Mouse (Mus musculus): ENCODE measurements around the gene Kcnn3.

The Kcnn3 gene

DNA sequence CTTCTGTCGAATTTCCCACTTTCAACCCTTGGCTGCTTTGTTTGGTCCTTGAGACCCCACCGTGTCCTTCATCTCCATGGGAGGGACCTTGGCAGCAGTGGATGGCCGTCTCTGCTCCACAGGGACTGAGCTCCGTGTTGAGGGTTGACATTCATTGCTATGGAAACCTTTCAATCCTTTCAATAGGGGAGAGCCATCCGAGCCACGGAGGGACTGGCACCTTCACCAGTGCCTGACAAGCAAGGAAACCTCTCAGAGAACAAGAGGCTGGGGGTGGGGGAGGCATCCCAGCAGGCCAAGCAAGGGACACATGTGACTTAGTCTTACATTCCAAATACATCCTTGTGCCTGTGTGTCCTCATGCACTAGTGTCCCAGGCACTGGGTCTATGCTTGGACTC, 102.9 kb downstream of the Kcnn3 start:
- no peak for DNase-seq

GRCm38 (mm10) chr3:89623531-89623930, 103.6 kb downstream of the Kcnn3 start:
- no peak for DNase-seq

GRCm38 (mm10) chr3:89624001-89624400, 104.0 kb downstream of the Kcnn3 start:
- no peak for DNase-seq

- DNase-seq = no peak
These were observed 105.0 kb downstream of the Kcnn3 start for GRCm38 (mm10) chr3:89624814-89625445.

DNA sequence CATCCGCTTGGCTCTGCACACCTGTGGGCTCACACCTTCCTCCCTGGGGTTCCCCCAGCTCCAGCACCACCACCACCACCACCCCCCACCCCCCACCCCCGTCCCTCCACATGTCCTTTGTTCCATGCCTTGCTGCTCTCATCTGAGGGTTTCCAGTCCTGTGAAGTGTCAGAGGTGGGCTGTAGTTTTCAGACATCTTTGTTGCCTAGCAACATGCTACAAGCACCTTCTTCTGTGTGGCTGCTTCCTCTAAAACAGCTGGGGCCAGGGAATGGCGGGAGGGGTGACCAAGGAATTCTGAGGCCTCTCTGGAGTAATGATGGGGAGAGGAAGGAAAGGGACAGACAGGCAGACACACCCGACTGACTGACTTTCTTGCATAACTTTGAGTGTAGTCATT, 106.6 kb downstream of the Kcnn3 start:
- no peak for DNase-seq

GRCm38 (mm10) chr3:89629811-89630210, 109.8 kb downstream of the Kcnn3 start:
- no peak for DNase-seq

DNA sequence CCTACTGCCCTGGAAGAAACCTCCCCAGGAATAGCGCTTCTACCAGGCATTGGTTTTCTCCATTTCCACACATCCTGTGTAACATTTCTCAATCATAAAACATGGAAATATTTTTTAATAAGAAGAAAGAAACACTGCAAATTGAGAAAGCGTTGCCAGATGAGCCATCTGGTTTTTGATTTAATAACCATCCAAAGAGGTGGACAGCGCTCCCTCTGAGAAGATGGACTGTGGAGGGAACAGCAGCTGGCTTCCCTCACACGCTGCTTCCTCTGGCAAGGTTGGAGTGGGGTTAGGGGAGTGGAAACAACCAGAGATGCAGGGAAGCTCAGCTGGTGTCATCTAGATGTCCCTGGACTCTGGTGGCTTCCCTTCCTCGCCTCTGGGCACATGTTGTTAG, 111.8 kb downstream of the Kcnn3 start:
- no peak for DNase-seq

- DNase-seq = no peak
These were observed 113.6 kb downstream of the Kcnn3 start for GRCm38 (mm10) chr3:89633531-89633930.

GRCm38 (mm10) chr3:89633941-89634340, 114.0 kb downstream of the Kcnn3 start:
- DNase-seq = no peak

DNA sequence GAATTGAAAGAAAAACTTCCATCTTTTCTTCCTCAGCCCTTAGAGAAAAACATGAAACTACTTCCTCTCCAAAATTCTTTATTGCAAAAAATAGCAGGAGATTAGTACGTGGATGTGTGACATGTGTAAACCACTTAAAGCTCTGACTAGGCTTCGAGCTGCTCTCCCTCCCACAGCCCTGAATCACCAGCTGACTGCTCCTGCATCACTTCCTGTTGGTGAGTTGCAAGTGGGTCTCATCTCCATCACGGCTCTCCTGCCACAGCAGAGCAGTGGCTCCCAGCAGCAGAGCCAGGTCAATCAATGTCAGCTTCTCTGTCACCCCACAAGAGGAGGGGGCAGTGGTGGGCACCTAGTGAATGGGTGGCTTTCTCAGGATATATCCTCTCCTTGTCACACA, 120.8 kb downstream of the Kcnn3 start:
- peak; percentile 59 for DNase-seq

DNA sequence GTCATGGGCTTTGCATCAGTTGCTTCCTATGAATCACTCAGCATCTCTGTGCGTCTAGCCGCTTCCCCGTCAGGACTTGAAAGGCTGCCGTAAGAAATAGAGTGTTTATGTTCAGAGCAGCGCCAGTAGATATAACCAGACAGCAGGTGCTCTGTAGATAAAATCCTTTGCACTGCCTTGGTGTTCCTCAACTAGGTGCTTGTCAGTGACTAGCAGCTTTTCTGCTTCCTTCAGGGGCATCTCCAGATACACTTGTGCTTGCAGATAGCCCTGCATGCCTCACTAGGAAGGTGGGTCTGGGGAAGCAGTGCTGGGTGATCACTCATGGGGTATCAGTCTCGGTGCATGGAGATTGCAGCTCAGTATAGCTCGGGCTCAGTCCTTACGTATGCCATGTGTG, 123.4 kb downstream of the Kcnn3 start:
- DNase-seq = no peak

- peak; percentile 84 for DNase-seq
These were observed 126.9 kb downstream of the Kcnn3 start for GRCm38 (mm10) chr3:89646813-89647255.

DNA sequence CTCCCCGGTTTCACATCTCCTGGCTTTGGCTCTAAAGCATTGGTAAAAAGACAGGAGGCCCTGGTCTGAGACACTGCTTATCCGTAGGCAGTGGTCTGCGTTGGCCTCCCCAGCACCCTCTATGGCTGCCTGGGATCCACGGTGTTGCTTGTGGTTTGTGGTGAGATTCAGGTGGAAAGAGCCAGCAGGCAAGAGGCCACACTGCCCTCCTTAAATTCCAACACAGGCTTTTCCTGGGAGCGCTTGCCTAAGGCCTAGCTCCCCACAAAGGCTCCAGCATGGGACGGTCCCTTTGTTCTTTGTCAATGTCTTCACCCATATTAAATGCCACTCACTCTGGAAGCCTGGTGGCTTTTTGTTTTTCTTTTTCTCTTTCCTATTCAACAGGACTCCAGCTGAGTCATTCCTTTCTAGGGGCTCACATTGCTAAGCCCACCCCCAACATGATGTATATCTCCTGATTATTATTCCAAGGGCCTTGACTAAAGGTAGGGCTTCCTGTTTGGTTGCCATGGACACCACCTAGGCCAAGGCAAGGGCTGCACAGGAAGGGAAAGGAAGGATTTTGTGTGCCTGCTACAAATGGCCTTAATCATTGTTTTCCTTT, 127.4 kb downstream of the Kcnn3 start:
- DNase-seq = no peak

DNA sequence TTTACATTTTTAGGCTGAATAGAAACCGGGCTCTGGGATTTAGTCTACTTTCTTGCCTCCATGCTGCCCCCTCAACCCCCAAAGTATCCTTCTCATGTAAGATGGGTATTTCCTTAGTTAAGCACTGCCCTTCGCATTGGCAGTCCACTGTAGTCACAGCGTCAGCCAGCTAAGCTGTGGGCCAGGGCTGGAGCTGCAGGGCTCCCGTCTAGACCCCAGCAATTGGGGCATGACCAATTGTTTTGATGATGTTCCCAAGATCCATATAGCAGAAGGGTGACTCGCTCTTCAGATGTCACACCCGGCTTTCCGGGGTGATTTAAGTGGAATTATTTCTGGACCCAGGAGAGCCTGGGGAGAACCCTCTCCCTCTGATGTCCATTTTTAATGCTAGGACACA, 129.9 kb downstream of the Kcnn3 start:
- no peak for DNase-seq

- DNase-seq = no peak
These were observed 133.4 kb downstream of the Kcnn3 start for GRCm38 (mm10) chr3:89653231-89653954.

GRCm38 (mm10) chr3:89657092-89657491, 137.1 kb downstream of the Kcnn3 start:
- DNase-seq = no peak

DNA sequence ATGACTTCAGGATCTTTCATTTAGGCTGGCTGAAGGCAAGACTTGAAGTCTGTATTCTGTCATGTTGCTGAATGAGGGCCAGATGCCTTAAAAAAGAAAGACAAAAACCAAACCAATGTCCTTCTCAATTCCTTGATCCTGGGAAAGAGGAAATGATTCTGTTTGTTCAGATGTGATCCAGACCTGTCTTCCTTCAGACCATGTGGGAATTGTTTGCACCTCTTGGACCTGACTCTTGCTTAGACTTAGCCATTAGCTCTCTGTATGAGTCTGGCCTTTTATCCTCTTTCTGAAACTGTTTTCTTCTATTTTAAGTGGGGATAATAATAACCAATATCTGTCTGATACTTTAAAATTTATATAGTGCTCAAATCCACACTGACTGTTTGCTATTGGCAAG, 138.5 kb downstream of the Kcnn3 start:
- DNase-seq = no peak

- DNase-seq = no peak
These were observed 140.1 kb downstream of the Kcnn3 start for GRCm38 (mm10) chr3:89659938-89660620.

- DNase-seq = no peak
These were observed 144.8 kb downstream of the Kcnn3 start for GRCm38 (mm10) chr3:89664808-89665207.

GRCm38 (mm10) chr3:89667131-89667530, 147.2 kb downstream of the Kcnn3 start:
- no peak for DNase-seq

DNA sequence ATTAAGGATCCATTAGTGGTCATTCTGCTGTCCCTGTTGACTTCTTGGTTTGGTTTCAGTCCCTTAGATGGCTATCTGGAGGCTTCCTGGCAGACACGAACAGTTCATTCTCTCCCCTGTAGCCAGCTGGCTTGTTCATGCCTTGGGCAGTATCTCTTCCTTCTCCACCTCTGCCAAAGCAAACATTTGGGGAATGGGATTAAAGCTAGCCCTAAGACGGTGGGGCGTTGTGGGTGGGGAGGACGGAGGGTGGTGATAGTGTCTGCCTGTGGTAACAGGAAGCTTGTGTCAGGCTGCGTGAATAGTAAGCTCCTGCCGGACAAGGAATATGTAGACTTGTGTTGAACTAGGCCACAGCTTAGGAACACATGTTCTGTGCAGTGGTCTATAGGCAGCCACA, 151.4 kb downstream of the Kcnn3 start:
- DNase-seq = no peak

DNA sequence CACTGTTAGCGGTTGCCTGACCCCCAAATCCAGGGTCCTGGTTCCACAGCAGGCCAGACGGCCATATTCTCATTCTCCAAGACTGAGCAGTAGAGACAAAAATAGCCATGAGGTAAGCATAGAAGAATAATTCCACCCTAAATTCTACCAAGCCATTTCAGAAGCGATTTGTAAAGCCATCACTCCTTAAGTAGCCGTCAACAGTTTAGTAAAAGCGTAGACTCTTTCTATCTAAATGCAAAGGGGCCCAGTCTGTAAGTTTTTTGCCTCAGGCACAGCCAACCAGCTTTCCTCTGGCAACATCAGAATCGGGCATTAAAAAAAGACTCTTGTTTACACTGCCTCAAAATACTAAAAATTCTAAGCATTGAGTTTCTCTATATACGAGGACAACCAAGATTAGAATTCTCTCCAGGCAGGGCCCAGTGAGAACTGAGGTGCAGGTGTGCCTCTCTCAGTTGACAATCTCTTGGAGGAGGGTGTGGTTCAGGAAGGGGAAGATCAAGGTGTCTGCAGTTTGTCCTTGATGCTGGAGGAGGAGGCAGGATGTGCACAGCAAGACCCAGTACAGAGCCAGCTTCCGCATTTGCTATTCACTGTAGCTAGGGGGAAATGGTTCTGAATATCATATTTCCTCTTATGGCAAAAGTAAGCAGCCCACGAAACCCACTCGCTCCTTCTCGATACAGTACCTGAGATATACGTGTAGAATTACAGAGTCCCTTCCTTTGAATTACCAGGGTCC, 152.8 kb downstream of the Kcnn3 start:
- no peak for DNase-seq

- no peak for DNase-seq
These were observed 157.7 kb downstream of the Kcnn3 start for GRCm38 (mm10) chr3:89677617-89678016.
